Mouse (Mus musculus): ENCODE results near the gene Qsox2.

GRCm38 (mm10) chr2:26252514-26253206 is 15.3 kb upstream of the Qsox2 start:
- TF ChIP-seq CTCF (IDR thresholded peaks at IDR 0.05; ENCODE audit: low read depth) (no peak), EP300 (IDR thresholded peaks at IDR 0.05; ENCODE audit: low read depth) (no peak)

Measured in heart, postnatal 0 days (tissue).